Mouse (Mus musculus) E14TG2a.4 (cell line): ENCODE results near the gene Hapln1.

Experiments used
- H3K27me3 ChIP-seq: 2 replicates; pipeline ENCODE4 v1.6.1; 2014; ENCODE audit warnings: low read length, control low read depth; ENCODE audit not compliant: insufficient read depth
- H3K36me3 ChIP-seq: 2 replicates; pipeline ENCODE4 v1.6.1; 2014; ENCODE audit warnings: low read length, control low read depth; ENCODE audit not compliant: insufficient read depth
- H3K4me1 ChIP-seq: replicated peaks from 2 replicates; pipeline ENCODE4 v1.6.1; 2014; ENCODE audit warnings: low read depth, low read length, control low read depth
- H3K4me3 ChIP-seq: replicated peaks from 2 replicates; pipeline ENCODE4 v1.5.1; 2014; ENCODE audit warnings: mild to moderate bottlenecking, low read length
- H3K9me3 ChIP-seq: 2 replicates; pipeline ENCODE4 v1.6.1; 2014; ENCODE audit warnings: low read length, control low read depth
- CTCF ChIP-seq: conservative IDR thresholded peaks from 2 replicates; pipeline ENCODE4 v1.5.1; 2014; ENCODE audit warnings: low read length
- NANOG ChIP-seq: IDR thresholded peaks from 2 replicates; pipeline ENCODE4 v1.6.1; 2014; ENCODE audit warnings: borderline replicate concordance, low read length, mixed read lengths
- POU5F1 ChIP-seq: IDR thresholded peaks from 2 replicates; pipeline ENCODE4 v1.6.1; 2014; ENCODE audit warnings: low read length, borderline replicate concordance

Gene Hapln1

DNA sequence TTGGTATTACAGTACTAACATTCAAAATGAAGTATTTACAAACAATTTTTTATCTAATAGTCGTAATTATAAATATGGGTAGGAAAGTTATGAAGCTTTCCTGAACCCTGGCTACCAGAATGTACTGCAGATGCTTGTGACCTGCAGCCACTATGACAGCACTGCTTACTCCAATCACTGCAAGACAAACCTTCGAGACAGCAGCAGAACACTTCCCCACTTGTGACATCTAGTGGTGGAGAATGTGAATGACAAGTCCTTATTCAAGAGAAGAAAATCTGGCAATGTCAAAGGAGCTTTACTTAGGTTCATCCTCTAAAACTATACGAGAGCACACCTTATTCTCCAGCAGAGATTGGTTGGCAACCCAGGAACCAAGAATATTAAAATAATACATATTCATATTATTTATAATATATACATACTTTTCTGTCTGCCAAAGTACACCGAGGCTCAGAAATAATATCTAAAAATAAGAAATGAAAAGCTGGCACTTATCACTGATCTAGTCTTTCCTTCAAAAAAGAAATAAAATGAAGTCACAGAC is 94.6 kb downstream of the Hapln1 start:
- no peaks in the 10 kb centered on the region for H3K9me3 ChIP-seq
- no peaks in the 10 kb centered on the region for H3K27me3 ChIP-seq
- no peak overlapping the region for H3K4me3 ChIP-seq
- TF ChIP-seq POU5F1 (no peak), NANOG (no peak), CTCF (peak; percentile 87)
- H3K36me3 ChIP-seq, result no peaks in the 10 kb centered on the region
- H3K4me1 ChIP-seq, result no peaks in the 10 kb centered on the region

DNA sequence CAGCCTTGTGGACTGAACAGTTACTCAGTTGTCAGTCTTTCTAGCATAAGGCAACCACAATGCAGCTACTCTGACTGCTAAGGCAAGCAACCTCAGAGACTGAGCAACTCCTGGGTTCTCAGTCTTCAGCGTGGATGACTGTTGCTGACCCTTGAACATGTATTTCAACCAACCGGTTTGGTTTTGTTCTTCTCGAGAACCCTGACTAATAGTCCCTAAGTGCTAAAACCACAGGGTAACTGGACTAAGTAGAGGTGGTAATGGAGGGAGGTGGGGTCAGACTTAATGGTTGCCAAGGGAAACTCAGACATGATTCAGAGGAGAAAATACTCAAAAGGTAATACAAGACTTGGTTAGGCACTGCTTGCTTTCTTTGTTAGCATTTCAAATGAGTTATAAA is 97.4 kb downstream of the Hapln1 start:
- H3K36me3 ChIP-seq, result no peaks in the 10 kb centered on the region
- no peak for TF ChIP-seq CTCF
- no peak for TF ChIP-seq NANOG
- TF ChIP-seq POU5F1, result no peak
- H3K27me3 ChIP-seq, result no peaks in the 10 kb centered on the region
- no peaks in the 10 kb centered on the region for H3K4me1 ChIP-seq
- H3K4me3 ChIP-seq, result no peak overlapping the region
- no peaks in the 10 kb centered on the region for H3K9me3 ChIP-seq

DNA sequence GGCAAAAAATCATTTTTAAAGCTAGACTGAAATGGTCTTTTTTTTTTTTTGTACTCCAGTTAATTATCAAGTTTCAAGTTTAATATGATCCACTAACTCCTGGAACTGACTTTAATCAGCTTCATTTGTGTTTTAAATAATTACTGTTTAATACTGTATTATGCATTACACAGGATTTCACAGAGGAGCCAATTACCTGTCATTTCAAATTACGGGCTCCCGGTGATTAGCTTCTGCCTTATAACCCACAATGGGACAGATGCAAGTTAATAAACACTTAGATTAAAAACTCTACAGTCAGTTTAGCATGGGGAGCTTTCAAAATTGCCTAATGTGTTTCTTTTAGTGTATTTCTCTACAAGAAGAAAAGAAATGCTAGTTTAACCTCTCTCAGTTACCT is 106.0 kb downstream of the Hapln1 start:
- Histone ChIP-seq H3K4me1 (no peaks in the 10 kb centered on the region), H3K4me3 (no peak overlapping the region), H3K9me3 (no peaks in the 10 kb centered on the region), H3K36me3 (no peaks in the 10 kb centered on the region), H3K27me3 (no peaks in the 10 kb centered on the region)
- TF ChIP-seq POU5F1 (no peak), NANOG (no peak), CTCF (no peak)

DNA sequence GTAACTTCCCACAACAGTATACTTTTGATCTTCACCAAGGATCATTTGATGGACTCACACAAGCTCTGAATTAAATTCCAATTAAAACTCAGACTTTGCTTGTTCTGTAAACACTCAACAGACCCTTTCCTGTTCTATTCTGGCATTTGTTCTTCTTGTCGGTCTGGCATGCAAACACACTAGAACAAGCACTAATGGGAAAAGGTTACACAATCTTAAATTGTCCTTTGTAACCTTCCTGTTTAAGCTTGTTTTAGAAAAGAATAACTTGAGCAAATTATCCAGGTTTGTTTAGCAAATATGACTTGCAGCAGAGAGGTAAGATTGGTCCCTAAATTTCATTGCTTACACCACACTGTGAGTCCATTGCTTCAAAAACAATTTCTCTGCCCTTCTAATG is 113.2 kb downstream of the Hapln1 start:
- H3K9me3 ChIP-seq, result no peaks in the 10 kb centered on the region
- H3K36me3 ChIP-seq, result no peaks in the 10 kb centered on the region; the same call in 1 of the 2 replicates
- H3K4me1 ChIP-seq, result no peaks in the 10 kb centered on the region
- no peak overlapping the region for H3K4me3 ChIP-seq
- no peaks in the 10 kb centered on the region for H3K27me3 ChIP-seq
- TF ChIP-seq POU5F1 (no peak), NANOG (no peak), CTCF (no peak)

DNA sequence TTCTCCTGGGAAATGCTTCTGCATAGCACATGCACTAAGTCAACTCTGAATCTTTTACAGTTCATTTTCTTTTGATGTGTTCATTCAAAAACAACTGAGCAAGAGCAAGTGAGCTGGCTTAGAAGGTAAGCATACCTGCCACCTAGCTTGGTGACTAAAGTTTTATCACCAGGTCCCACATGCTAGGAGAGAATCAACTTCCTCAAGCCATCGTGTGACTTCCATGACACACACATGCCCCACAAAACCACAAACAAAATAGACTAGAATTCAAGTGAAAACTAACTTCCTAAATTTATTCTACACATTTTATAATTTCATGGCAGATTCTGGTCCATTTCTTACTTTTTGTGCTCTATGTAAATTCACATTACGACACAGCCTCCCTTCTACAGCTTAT is 113.7 kb downstream of the Hapln1 start:
- Histone ChIP-seq H3K4me3 (no peak overlapping the region), H3K27me3 (no peaks in the 10 kb centered on the region), H3K4me1 (no peaks in the 10 kb centered on the region), H3K36me3 (no peaks in the 10 kb centered on the region; the same call in 1 of the 2 replicates), H3K9me3 (no peaks in the 10 kb centered on the region)
- TF ChIP-seq CTCF (no peak), NANOG (no peak), POU5F1 (no peak)

DNA sequence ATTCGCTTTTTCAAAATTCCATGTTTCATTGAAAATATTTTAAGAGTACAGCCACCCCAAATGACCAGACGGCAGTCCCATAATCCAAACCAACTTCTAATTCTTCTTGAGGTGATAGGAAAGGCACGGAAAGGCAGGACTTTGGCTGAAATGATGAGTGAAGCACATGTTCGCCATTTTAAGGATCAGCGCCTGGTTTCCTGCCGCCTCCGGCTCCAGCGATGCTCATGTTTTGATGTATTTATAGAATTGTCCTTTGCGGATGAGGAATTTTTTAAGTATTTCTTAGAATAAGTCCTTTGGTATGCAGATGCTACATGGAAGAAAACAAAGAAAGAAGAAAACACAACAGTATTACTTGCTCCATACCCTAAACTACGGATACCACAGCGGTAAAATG is 117.5 kb downstream of the Hapln1 start:
- Histone ChIP-seq H3K4me1 (peaks cover 19% of the 10 kb centered on the region), H3K4me3 (no peak overlapping the region), H3K9me3 (no peaks in the 10 kb centered on the region), H3K36me3 (peaks cover 7% of the 10 kb centered on the region; the same call in 1 of the 2 replicates), H3K27me3 (no peaks in the 10 kb centered on the region)
- no peak for TF ChIP-seq POU5F1
- no peak for TF ChIP-seq NANOG
- no peak for TF ChIP-seq CTCF
